Mouse (Mus musculus) cerebellum, adult 11 months (tissue): ENCODE measurements around the gene Magohb.
"Not testable (repeated sequence)": the region's sequence is repeated elsewhere in the genome, so short reads cannot be mapped to it uniquely, and the experiment has no call there.

Source experiments
- DNase-seq: peaks from one replicate; pipeline ENCODE4 v3.0.0; 2022

Magohb gene

GRCm38 (mm10) chr6:131292991-131293788 is at the start of gene Magohb:
TSS of gene Magohb (minus strand) at chr6:131293244.
- DNase-seq = peak; percentile 82

- no peak for DNase-seq
These were observed 47.0 kb upstream of the Magohb start for GRCm38 (mm10) chr6:131340082-131340481.

- DNase-seq = no peak
These were observed 46.3 kb upstream of the Magohb start for GRCm38 (mm10) chr6:131339309-131339708.

- no peak for DNase-seq
These were observed 45.7 kb upstream of the Magohb start for GRCm38 (mm10) chr6:131338787-131339186.

- no peak for DNase-seq
These were observed 34.0 kb upstream of the Magohb start for GRCm38 (mm10) chr6:131327076-131327475.

GRCm38 (mm10) chr6:131321854-131322639 is 29.0 kb upstream of the Magohb start:
- no peak for DNase-seq

GRCm38 (mm10) chr6:131316155-131317101 is 23.4 kb upstream of the Magohb start:
- no peak for DNase-seq

- DNase-seq = no peak
These were observed 15.0 kb upstream of the Magohb start for GRCm38 (mm10) chr6:131308031-131308430.

- no peak for DNase-seq
These were observed 11.7 kb upstream of the Magohb start for GRCm38 (mm10) chr6:131304776-131305175.

- DNase-seq = no peak
These were observed 5.5 kb upstream of the Magohb start for GRCm38 (mm10) chr6:131298531-131298930.

GRCm38 (mm10) chr6:131294435-131295112 is 1.5 kb upstream of the Magohb start:
- DNase-seq = no peak

GRCm38 (mm10) chr6:131293916-131294315 is 872 bp upstream of the Magohb start:
- DNase-seq = no peak

GRCm38 (mm10) chr6:131292276-131292990 is 611 bp downstream of the Magohb start:
- DNase-seq = peak; percentile 2

GRCm38 (mm10) chr6:131290430-131290829 is 2.6 kb downstream of the Magohb start:
- peak; percentile 4 for DNase-seq

GRCm38 (mm10) chr6:131278160-131278559 is 14.9 kb downstream of the Magohb start:
- DNase-seq = not testable (repeated sequence)

- no peak for DNase-seq
These were observed 16.4 kb downstream of the Magohb start for GRCm38 (mm10) chr6:131276659-131277058.

- DNase-seq = no peak
These were observed 20.7 kb downstream of the Magohb start for GRCm38 (mm10) chr6:131272311-131272710.

GRCm38 (mm10) chr6:131270312-131270711 is 22.7 kb downstream of the Magohb start:
- no peak for DNase-seq

- DNase-seq = no peak
These were observed 23.4 kb downstream of the Magohb start for GRCm38 (mm10) chr6:131269599-131269998.

- DNase-seq = no peak
These were observed 28.9 kb downstream of the Magohb start for GRCm38 (mm10) chr6:131264175-131264574.

- DNase-seq = no peak
These were observed 30.3 kb downstream of the Magohb start for GRCm38 (mm10) chr6:131262778-131263177.

- no peak for DNase-seq
These were observed 31.0 kb downstream of the Magohb start for GRCm38 (mm10) chr6:131262009-131262408.
